Mouse (Mus musculus) layer of hippocampus, adult 8-10 months (tissue): Measurements from ENCODE around the gene Bmp10. TPM values are rescaled to one million over a fixed set of nuclear protein-coding genes. Genes with fewer than 3 reads are reported as not detected.

Experiments used
- DNase-seq, 2 experiments: peaks; one replicate each; pipeline ENCODE4 v3.0.0; 2022; ENCODE audit warnings: low spot score in 2 of 2
- total RNA-seq, 4 experiments: library from RNA; stranded (reverse); gene quantifications; 2 replicates each; pipeline ENCODE4 v1.2.4; 2022

Gene Bmp10
- not detected for total RNA-seq

- no peak for DNase-seq
These were observed at the start of gene Bmp10 for GRCm38 (mm10) chr6:87428487-87429044. Gene Bmp10, plus strand, starts transcription at chr6:87428994.

- peak in 1 of 2 experiments; percentile 7 for DNase-seq
These were observed 44.7 kb upstream of the Bmp10 start for GRCm38 (mm10) chr6:87383926-87384691.

DNA sequence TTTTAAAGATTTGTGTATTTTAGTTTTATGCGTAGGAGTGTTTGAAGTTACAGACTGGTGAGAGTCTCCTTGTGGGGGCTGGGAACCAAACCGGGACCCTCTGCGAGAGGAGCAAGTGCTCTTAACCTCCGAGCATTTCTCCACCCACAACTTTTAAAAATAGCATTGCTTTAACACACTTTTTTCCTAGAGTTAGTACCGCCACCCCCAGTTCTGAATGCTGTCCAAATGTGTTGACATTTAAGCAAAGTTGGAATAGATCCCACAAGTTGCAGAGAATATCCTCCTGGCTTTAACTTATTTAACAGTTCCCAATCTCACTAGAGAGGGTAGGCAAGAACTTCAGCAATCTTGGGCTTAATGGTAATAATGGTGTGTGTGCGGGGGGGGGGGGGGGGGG is 44.0 kb upstream of the Bmp10 start:
- DNase-seq = no peak

DNA sequence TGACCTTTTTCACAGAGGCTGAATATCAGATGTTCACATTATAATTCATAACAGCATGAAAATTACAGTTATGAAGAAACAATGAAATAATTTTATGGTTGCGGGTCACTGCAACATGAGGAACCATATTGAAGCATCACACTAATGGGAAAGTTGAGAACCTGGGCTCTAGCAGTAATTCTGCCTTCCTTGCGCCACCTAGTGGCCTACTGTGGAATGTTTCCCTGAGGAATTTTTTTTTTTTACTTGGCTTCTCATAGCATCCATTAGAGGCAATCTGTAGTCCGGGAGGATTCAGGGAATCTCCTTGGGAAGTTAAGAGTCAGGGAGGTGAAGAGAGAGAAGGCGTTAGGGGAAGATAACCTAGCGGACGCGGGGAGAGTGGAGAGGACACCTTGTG is 42.6 kb upstream of the Bmp10 start:
- DNase-seq = peak; percentile 54 to 77

- DNase-seq = no peak
These were observed 42.1 kb upstream of the Bmp10 start for GRCm38 (mm10) chr6:87386681-87387080.

DNA sequence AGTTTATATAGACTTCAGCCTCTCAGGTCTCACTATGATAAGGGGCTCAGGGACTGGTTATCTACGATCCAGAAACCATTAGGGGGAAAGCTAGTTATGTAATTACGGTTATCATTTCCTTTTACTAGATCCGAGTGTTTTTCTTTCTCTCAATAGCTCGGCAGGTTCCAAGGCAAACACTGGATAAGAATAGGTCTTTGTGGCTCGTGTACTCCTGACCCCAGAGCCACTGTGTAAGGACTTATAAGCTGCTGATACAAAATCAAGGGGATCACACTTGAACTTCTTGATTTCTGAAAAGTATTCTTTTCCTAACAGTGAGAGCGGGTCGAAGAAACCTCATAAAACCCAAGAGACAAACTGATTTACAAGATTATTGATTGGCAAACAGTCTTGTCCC is 39.9 kb upstream of the Bmp10 start, which contains the start of gene Gkn3:
TSS of gene Gkn3 (minus strand) at position 59 of the 400 bp plus-strand sequence.
- DNase-seq = no peak

- DNase-seq = no peak
These were observed 39.3 kb upstream of the Bmp10 start for GRCm38 (mm10) chr6:87389455-87389989.

GRCm38 (mm10) chr6:87393466-87394205 is 35.2 kb upstream of the Bmp10 start:
- no peak for DNase-seq

DNA sequence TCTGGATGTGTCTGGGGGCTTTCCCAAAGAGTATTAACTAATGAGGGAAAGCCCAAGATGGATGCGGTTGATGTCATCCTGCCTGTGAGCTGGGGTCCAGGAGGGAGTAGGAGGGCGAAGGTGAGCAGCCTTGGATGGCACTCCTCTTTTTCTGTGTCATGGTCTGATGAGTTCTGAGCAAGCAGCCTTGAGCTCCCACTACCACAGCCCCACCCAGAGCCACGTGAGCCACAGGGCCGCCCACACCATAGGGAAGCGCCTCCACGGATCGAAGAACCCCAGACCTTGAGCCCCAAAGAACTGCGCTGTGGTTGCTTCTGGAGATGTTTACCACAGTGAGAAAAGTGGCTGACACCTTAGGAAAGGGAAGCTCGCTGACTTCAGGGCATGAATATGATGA is 34.0 kb upstream of the Bmp10 start:
- no peak for DNase-seq

DNA sequence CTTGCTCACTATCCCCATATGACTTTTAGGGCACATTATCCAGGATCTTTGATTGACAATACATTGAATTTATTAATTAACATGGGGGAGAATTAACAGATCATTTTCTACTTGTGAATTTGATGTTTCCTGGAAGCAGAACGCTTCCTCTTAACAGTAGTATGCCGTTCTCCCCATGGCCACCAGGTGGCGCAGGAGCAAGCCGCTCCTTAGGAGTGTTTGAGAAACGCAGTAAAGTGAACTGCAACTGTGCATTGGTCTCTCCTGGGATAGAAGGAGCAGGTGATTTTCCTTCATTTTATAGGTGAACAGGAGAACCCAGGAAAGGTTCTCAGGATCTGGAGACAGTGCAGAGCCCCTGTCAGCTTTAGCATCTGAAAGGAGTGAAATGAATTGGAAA is 29.7 kb upstream of the Bmp10 start:
- DNase-seq = peak in 1 of 2 experiments; percentile 72

DNA sequence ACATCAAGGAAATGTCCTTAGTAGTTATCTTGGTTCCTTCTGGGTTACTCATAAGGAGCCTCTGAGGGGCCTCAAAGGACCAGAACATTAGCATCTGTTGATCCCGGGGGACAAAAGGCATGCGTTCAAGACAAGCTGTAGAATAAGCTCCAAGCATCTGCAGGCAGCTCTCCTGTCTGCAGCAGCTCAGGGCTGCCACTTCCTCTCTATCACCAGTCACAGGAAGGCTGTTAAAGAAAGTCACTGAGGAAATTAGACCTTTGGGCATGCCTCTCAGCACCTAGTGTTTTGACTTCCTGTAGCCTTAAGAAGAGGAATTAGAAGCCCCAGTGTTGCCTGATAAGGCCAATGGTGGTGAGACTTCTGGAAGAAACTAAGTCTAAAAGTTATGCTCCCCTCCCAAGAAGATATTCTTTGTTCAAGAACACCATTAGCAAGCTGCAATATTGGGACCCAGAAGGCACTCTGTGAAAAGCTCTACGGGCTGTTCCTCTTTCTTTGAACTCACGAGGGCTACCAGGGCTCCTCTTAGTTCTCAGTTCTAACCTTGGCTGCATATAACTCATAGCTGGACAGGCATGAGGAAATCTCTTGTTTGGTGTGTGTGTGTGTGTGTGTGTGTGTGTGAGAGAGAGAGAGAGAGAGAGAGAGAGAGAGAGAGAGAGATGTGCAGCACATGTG is 28.8 kb upstream of the Bmp10 start:
- no peak for DNase-seq

- DNase-seq = no peak
These were observed 27.3 kb upstream of the Bmp10 start for GRCm38 (mm10) chr6:87401456-87401855.

GRCm38 (mm10) chr6:87412011-87412410 is 16.8 kb upstream of the Bmp10 start:
- DNase-seq = no peak

DNA sequence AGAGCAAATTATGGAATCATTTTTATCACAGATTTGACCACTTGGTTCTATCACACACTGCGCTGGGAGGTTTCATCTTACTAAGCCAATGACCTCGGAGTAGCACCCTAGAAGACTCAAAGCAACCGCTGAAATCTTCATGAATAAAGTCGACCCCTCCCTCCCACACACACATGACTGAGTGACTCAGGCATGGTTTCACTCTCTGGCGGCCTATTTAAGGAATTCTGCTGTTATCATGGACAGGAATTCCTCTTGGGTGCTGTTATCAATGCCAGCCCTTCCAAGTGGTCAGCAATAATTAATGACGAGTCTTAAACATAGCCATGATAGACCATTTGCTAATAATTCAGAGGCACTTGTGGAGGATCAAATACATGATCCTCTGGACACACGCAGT is 6.5 kb upstream of the Bmp10 start:
- no peak for DNase-seq

DNA sequence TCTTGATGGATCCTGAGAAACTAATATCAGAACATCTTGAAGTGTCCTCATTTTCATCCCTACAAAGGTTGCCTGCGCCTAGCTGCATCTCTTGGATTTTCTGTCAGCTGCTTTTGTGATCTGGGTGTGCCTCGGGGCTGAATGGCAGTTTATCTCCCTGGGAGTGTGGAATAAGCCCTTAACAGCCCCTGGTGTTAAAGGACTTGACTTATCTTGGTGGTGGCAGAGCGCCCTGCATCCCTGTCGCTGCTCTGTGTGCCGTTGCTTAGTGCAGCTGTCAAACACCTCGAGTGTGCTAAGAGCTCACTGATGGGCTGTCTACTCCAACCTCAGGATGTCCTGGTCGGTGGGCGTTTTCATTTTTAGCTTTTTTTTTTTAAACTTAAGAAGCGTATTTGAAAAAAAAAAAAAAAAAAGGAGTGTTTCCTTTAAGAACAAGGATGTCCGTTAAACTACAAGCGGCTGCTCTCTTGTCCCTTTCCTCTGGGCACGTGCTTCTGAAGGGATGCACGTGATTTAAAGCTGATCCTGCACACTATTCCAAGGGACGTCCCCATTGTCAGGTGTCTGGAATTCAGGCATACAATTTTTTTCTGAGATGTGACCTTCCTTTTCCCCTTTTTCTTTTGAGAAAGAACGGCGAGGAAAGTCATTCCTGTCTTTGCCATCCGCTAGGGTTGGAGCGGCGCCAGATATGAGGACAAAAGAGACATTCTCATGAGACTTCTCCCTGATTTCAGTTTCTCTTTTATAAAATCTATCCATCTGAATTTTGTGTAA is 4.6 kb upstream of the Bmp10 start:
- no peak for DNase-seq

DNA sequence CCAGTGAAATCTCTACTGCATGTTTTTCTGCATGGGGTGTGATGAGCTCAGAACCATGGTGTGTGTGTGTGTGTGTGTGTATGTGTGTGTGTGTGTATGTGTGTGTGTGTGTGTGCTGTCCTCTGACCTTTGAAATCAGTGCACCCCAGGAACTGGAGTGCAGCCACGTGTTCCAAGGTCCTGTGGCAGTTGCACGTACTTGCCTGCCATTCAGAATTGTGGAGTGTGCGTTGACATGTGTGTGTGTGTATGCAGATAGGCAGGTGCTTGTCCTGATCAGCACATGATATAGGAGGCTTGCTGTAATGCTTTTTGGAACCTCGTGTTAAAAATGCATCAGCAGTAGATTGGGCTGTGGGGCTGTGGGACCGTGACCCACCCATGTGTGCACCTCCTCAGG is 1.8 kb upstream of the Bmp10 start:
- DNase-seq = no peak

DNA sequence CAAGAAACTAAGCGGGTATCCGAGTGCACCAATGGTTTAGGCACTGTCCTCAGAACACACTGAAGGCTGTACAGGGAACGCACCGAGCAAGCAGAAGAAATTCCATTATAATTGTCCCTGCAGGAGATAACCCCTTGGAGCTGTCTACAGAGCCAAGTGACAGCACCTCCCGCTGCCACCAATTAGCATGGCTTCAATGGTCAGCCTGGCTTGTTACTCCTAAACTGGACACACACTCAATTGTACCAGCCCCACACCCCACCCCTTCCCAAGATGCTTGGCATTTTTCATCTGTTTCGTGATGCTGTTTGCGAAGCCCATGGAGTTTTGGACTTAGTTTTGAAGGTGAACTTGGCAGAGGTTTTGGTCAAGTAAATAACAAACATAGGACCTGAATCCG is 1.2 kb upstream of the Bmp10 start:
- no peak for DNase-seq

GRCm38 (mm10) chr6:87435791-87436190 is 7.0 kb downstream of the Bmp10 start:
- no peak for DNase-seq

DNA sequence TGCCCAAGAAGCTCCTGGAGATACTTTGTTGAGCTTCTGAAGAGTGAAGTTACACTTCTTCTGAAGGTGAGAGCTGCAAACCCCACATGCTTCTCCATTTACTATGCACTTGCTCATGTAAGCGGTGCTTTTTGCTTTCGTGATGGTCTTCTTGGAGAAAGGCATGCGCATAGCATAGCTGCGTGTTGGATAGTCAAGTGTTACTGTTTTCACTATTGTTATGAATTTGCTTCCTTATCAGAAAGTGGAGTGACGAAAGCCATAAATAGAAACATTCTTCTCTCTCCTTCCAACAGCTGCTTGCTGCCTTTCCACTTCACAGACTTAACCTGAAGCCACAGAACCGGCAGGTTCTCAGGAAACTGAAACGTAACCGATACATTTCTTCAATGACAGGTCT is 8.0 kb downstream of the Bmp10 start:
- DNase-seq = no peak

- DNase-seq = no peak
These were observed 14.5 kb downstream of the Bmp10 start for GRCm38 (mm10) chr6:87443253-87443652.

GRCm38 (mm10) chr6:87445222-87445621 is 16.4 kb downstream of the Bmp10 start:
- no peak for DNase-seq
